Mouse (Mus musculus): ENCODE measurements around the gene Rreb1.

Gene Rreb1

DNA sequence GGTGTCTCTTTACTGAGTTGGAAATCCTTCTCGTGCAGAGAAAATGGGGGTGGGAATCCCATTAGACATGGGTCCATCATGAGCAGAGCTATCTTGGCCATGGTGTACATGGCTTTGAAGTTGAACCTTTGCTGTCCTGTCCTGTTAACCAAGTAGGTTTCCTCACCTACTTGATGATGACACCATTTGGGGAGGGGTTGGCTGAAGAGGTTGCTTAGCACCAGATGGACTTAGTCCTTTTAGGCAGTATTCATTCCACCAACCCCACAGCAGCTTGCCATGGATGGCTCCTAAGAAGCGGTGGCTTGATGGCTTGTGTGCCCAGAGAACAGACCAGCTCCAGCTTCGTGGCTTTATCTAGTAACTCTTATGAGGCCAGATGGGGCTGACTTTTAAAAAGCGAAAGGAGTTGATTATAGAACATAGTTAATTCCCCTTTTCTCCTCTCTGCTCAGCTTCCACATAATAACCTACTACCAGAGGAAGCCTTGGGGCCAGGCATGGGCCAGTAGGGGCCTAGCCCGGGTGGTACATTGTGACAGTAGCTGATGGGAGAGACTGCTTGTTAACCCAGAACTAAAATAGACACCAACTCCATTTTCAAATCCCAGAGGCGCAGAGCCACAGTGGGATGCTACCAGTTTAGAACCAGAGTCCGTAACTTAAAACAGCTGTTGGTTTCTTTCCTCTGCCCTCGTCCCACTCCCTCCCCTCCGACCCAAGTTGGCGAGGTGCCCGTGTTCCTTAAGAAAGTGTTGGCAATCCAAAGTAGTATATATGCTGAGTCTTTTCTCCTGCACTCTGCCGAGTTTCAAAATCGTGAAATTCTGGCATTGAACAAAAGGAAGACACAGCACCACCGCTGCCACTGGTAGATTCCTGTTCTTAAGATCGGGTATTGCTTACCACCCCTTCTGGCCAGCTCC is 140.4 kb downstream of the Rreb1 start:
- DNase-seq (ENCODE audit: low read depth, low spot score): no peak

DNA sequence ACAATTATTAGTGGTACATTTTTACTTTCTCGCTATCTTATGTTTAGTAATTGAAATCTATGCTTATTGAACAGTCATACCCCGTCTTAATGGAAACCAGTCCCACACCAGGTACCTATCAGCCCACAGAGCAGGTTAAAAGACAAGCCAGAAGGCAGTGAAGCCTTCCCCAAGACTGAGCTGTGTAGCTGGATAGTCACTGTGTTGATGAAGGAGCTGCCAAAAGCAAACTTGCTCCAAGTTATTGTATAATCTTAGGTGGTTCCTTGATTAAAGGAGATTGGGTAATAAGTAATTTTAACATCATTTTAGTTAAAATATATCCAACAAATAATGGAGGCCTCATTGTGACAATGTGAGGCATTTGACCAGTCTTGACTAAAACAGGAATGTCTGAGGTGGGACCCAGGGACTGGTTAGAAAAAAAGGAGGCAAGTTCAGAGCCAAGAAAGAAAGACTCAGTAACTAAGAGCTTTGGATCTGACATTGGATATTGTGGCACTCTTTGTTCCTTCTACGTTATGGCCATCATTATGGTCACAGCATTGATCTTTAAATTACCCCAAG is 141.6 kb downstream of the Rreb1 start:
- DNase-seq (ENCODE audit: low read depth, low spot score): no peak

DNA sequence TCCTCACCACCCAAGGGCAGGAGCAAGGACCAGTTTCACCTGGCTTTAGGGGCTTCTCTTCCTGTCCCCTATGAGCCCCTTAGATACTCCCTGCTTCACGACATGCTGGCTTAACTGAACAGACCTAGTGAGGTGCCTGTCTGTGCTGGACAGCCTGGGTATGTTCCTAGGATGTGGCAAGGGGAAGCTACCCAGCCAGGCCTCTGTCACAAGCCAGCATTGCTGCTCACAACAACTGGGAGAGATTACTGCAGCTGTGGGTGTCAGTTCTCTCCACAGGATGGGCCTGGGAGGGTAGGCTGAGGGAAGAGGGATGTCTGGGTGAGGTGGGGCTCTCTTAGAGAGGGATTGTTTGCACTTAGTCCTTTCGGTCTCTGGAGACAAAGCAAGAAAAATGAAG is 142.5 kb downstream of the Rreb1 start:
- DNase-seq (ENCODE audit: low read depth, low spot score): no peak

DNA sequence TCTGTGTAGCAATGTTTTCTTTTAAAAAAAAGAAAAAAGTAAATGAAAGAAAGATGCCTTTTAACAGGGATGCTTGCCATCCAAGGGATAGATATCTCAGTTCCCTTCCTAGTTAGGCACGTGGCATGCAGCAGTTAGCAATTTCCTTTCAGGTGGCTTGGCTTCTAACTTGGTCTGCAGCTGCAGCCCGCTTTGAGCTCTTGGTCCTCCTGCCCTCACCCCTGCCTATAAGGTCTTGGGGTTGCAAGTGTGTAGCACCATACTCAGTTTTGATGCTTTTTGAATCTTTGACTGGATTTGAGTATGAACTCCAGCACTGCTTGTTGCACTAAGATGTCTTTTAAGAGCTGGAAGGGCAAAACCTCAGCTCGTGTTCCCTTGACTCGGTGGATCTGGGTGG is 144.9 kb downstream of the Rreb1 start:
- no peak for DNase-seq (ENCODE audit: low read depth, low spot score)

DNA sequence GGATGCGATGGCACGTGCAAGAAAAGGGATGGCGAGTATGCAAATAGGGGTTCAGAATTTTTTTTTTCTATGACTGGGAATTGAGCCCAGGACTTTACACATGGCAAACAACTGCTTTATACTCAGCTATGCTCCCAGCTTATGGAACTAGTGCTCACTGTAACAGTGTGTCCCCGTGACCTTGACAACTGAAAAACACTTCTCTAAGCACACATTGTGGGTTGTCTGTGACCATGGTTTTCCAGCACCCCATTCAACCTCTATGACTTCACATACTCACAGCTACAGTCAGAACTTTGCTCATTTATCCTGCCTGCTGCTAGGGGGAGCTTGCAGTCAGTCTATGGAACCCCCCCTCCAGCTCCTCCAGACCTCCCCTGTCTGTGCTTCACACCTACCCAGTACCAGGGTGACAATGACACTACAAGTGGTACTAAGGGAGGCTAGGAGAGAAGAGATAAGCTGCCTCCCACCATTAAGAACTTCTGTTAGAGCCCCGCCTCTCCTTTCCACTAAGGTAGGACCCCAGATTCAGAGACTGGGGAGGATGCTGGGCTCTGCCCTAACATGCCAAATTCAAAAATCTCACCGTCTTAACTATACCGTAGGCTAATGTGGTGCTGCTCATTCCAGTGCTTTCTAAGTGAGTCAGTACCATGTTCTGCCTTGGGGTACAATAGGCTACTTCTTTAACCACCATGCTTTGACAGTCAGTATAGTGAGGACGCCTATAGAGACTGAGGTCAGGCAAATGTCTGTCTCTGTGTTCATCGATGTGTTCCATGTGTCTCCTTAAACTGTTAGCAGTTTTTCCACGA is 145.7 kb downstream of the Rreb1 start:
- no peak for DNase-seq (ENCODE audit: low read depth, low spot score)

DNA sequence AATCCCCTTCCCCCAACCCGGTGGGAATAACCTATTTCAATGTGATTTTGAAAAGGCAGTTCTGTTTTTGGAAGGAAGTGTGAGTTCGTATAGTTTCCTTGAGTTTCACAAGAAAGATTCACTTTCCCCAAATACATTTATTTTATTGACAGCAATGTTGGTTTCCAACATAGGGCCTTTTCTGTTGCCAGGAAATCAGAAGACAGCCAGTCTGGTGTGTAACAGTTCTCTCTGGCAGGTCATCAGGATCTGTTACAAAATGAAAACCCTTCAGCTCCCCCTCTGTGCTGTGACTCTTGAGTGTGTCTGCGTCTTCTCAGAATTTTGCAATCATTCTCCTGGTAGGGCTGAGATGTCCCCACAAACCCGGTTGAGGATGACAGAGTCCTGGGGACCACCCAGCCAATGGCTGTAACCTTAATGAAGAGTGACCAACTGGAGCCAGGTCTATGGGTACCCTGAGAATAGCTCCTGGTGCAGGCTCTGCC is 146.3 kb downstream of the Rreb1 start:
- DNase-seq (ENCODE audit: low read depth, low spot score): no peak

DNA sequence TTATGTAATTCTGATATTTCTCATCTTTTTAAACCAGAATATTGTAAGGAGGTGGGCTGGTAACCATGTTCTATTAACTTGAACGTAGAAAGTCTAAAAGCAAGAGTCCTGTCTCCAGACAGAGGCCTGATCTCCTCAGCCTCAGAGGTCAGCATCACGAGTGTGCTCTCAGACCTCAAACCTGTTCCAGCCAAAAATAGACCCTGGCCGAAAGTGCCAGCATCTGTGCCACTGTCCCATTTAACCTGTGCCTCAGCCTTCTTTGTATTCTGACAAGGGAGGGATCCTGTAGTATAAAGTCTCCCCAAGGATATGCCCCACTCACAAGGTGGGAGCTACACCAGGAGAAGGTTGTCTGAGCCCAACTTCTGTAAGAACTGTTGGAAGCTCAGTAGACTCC is 148.2 kb downstream of the Rreb1 start:
- no peak for DNase-seq (ENCODE audit: low read depth, low spot score)

DNA sequence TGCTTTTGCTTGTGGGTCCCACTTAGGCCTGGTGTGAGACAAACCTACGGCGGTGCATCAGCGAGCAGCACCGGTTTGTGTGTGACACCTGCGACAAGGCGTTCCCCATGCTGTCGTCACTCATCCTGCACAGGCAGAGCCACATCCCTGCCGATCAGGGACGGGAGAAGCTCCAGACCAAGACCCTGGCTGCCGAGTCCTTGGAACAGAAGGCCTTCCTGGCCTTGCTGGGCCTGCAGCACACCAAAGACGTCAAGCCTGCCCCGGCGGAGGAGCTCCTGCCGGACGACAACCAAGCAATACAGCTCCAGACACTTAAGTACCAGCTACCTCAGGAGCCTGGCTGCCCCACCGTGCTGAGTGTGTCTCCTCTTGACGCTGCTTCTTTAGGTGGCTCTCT is 151.3 kb downstream of the Rreb1 start:
- DNase-seq (ENCODE audit: low read depth, low spot score): no peak

DNA sequence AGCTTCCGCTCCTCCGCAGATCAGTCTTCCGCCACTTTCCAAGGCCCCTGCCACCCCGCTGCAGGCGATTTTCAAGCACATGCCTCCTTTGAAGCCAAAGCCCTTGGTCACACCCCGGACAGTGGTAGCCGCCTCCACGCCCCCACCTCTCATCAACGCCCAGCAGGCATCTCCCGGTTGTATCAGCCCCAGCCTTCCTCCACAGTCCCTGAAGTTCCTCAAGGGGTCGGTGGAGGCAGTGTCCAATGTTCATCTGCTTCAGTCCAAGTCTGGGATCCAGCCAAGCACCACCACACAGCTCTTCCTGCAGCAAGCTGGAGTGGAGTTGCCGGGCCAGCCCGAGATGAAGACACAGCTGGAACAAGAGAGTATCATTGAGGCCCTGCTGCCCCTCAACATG is 151.9 kb downstream of the Rreb1 start:
- no peak for DNase-seq (ENCODE audit: low read depth, low spot score)

DNA sequence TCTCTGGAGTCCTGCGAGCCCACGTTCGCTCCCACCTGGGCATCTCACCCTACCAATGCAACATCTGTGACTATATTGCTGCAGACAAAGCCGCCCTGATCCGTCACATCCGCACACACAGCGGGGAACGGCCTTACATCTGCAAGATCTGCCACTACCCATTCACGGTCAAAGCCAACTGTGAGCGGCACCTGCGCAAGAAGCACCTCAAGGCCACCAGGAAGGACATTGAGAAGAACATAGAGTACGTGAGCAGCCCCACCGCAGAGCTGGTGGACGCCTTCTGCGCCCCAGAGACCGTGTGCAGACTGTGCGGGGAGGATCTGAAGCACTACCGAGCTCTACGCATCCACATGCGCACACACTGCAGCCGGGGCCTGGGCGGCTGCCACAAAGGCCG is 152.4 kb downstream of the Rreb1 start:
- no peak for DNase-seq (ENCODE audit: low read depth, low spot score)

DNA sequence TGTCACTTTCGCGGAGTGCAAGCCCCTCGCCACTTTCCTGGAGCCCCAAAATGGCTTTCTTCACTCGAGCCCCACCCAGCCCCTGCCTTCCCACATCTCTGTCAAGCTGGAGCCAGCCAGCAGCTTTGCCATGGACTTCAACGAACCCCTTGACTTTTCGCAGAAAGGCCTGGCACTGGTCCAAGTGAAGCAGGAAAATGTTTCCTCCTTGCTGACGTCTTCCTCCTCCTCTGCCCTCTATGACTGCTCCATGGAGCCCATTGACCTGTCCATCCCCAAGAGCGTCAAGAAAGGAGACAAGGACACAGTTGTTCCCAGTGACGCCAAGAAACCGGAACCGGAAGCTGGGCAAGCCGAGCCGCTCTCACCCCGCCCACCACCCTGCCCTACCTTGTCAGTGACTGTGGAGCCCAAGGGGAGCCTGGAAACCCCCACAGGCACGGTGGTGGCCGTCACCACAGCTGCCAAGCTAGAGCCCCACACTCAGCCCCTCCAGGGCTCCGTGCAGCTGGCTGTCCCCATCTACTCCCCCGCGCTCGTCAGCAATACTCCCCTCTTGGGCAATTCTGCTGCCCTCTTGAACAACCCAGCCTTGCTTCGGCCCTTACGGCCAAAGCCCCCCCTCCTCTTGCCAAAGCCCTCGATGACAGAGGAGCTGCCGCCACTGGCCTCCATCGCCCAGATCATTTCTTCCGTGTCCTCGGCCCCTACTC is 153.2 kb downstream of the Rreb1 start:
- no peak for DNase-seq (ENCODE audit: low read depth, low spot score)

DNA sequence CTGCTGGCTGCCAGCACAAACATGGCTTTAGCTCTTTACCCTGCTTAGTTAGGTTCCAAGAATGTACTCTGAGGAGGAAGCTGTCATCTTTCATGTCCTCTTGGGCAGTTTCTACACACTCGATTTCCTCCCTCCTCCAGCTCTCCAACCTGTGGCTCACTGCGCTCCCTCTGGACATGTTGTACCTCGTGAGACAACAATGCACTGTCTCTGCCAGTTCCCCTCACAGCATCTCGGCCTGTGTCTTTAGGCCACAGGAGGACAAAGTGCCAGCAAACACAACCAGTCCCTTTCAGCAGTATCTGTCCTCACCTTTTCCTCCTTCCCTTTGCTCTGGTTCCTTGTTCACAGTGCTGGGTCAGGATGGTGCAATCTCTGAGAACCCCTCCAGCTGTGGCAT is 155.9 kb downstream of the Rreb1 start:
- no peak for DNase-seq (ENCODE audit: low read depth, low spot score)

DNA sequence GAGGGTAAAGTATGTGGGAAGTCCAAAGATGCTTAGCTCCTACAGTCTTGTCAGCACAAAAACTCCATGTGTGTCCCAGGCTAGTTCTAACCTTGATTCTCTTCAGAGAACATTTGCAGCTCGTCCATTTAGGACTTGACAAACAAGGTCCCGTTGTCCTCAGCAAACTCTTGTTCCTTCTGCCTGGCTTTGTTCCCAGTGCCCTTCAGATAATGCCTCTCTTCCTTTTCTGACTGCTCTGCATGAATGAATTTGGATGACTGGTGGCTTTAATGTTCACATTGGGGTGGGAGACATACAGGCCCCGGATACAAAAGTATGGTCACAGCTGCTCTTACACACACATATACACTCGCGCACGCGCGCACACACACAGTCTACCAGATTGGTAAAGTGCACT is 156.7 kb downstream of the Rreb1 start:
- no peak for DNase-seq (ENCODE audit: low read depth, low spot score)

DNA sequence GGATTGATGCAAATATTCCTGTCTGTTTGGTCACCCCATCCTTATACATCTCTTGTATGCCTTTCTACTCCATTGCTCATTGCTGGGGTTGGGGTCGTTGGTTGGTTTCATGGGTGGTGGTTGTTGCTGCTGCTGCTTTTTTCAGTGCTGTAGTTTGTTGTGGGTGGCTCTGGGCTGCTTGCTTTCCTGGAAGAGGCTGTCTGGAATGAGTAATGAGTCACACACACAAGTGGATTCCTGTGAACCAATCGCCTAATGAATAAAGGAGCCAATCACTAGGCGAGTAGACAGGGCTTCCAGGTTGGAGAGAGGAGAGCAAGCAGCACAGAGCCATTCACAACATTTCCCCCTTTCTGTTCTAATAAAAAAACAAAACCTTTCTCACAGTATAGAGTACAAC is 158.2 kb downstream of the Rreb1 start:
- no peak for DNase-seq (ENCODE audit: low read depth, low spot score)

DNA sequence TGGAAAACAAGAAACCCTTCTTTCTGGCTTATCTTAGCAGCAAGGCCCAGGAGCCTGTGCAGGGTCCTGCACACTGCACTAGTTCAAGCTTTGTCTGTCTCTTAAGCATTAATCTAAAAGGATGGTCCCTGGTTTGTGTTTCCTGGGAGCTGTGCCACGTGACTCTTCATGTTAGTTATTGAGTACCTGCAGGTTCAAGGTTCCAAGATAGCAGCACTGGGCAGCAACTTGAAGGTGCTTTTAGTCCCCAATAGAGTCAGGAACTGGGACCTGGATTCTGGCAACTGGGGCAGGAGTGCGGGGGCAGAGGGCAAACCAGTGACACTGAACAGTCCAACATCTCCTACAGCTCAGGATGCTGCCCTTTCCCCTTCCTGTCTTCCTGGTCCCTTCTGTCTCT is 162.0 kb downstream of the Rreb1 start:
- no peak for DNase-seq (ENCODE audit: low read depth, low spot score)

DNA sequence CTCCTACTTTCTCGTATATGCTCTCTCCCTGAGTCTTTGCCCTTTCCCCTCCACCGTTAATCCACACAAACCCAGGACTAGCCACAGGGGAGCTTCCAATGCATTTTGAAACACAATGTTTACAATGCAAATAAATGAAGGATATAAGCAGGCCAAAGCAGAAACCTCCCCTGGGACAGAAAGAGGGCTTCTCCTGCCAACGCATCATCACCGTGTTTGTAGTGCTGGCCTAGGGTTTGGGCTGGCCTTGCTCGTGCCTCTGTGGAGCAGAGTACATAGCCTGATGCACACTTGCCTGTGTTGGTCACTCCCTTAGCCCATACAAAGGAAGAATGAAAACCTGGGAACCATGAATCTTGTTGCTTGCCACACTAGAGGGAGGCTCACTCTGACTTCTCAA is 162.4 kb downstream of the Rreb1 start:
- DNase-seq (ENCODE audit: low read depth, low spot score): no peak

DNA sequence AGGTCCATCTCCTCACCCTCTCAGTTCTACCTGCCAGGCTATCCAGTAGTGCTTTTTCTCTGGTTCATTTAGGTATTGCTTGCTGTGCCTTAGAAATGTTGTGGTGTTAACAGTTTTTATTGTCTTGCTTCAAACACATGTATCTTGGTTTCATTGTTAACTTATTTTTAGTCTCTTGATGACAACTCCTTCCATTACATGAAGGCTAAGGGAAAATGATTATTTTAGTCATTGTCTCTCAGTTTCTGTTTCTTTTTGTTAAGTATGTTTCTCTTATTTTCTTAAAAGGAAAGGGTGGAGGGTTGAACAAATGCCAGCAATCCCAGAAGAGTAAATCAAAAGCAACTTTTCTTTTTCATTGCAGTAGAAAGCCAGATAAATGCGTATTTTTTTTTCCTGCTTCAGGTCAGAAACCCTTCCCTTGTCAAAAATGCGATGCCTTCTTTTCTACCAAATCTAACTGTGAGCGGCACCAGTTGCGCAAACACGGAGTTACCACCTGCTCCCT is 163.0 kb downstream of the Rreb1 start:
- DNase-seq (ENCODE audit: low read depth, low spot score): no peak

DNA sequence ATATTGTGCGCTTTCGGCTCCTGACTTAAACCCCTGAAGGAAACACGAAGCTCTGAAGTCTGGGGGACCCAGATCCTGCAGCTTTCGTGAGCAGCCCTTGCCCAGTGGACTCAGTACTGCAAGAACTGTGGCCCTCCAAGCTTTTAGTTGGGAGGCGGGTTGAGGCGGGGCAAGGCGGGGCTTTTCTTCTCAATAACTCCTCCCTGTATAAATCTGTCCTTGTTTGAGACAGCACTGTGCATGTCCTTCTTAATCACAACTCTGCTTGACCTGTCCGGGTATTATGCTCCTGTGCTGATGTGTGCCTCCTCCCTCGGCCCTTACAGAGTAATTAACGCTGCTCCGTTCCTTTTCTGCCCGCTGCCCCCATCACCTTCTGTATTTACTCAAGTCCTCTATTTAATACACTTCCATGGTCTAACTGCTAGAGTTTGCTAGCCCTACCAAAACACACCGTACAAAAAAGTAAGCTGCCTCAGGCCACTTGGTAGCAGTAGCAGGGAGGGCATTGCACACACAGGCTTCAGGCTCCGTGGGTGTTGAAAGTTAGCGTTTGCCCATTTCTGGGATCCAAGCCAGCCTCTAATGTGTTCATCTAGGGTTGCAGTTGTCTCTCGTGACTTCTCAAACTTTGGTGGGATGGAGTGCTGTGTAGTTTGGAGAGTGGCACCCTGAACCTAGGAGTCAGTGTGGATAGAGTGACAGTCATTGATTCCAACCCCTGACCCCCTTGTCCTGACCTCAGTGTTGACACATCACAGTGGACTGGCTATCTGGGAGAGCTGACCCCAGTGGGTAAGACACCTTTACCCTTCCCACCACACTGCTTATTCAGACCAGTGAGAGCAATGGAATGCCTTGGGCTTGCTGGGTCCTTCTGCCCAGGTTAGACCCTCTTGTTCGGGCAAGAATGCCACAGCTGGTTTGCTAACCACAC is 164.0 kb downstream of the Rreb1 start:
- no peak for DNase-seq (ENCODE audit: low read depth, low spot score)

DNA sequence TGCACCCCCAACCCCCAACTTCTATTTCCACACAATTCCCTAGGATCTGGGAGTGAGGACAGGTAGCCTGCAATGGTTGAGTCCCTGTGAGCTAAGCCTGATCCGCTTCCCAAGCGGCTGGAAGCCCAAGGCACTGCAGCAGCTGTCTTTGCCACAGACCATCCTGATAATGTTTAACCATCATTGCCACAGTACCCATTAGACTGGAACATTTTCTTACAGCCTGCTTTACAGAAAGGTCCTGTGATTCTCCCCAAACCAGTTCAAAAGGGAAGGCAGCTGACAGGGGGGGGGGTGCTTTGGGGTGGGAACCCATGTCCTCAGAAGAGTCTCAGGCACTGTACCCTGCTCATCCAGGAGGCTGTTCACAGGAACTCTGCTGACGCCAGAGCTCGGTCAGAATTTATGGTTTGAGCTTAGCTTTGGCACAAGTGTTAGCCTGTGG is 164.7 kb downstream of the Rreb1 start:
- DNase-seq (ENCODE audit: low read depth, low spot score): no peak

DNA sequence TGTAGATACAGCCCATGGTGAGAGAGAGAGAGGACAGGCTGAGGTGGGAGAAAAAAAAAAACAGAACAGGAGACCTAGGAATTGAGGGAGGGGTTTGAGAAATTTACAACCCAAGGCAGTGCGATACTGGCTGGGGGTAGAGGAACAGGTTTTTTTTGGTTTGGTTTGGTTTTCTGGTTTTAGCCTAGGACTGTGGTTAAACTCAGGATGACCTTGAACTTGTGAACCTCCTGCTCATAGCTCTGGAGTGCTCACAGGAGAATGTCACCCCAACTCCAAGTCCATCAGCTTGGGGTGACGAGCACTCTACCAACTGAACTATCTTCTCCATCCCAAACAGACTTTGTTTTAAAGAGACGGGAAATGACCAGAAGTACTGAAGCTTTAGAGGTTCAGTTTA is 165.3 kb downstream of the Rreb1 start:
- no peak for DNase-seq (ENCODE audit: low read depth, low spot score)
